Mouse (Mus musculus) limb, embryonic 11.5 days (tissue): Measurements from ENCODE around the gene Lipt2. TPM values are rescaled to one million over a fixed set of nuclear protein-coding genes. Genes with fewer than 3 reads are reported as not detected.

Experiments used
- ATAC-seq: fragments of 200-750 bp; cut with Nextera tagmentation; 2 replicates; pipeline ENCODE4 v1.8.0; 2017; ENCODE audit warnings: low read depth; ENCODE audit not compliant: insufficient number of reproducible peaks, low FRiP score, low TSS enrichment
- DNase-seq: peaks from one replicate; pipeline ENCODE4 v3.0.0-alpha.2; 2015; ENCODE audit warnings: low spot score
- H3K27ac ChIP-seq: fragments of 300-500 bp; sonication (generic); replicated peaks from 2 replicates; pipeline ENCODE4 v1.5.1; 2014; ENCODE audit warnings: low read depth, mild to moderate bottlenecking, low read length
- H3K27me3 ChIP-seq: fragments of 300-500 bp; sonication (generic); 2 replicates; pipeline ENCODE4 v1.6.1; 2014; ENCODE audit warnings: mild to moderate bottlenecking, low read length, mixed read lengths; ENCODE audit not compliant: control insufficient read depth, insufficient read depth
- H3K36me3 ChIP-seq: fragments of 300-500 bp; sonication (generic); 2 replicates; pipeline ENCODE4 v1.6.1; 2014; ENCODE audit warnings: mild to moderate bottlenecking, low read length, moderate library complexity, mixed read lengths; ENCODE audit not compliant: control insufficient read depth, insufficient read depth
- H3K4me1 ChIP-seq: fragments of 300-500 bp; sonication (generic); 2 replicates; pipeline ENCODE4 v1.6.1; 2014; ENCODE audit warnings: low read length, mixed read lengths; ENCODE audit not compliant: control insufficient read depth, insufficient read depth
- H3K4me2 ChIP-seq: fragments of 300-500 bp; sonication (generic); 2 replicates; pipeline ENCODE4 v1.6.1; 2014; ENCODE audit warnings: low read depth, mild to moderate bottlenecking, moderate library complexity; ENCODE audit not compliant: severe bottlenecking
- H3K4me3 ChIP-seq: fragments of 300-500 bp; sonication (generic); 2 replicates; pipeline ENCODE4 v1.5.1; 2014; ENCODE audit warnings: low read depth, low read length
- H3K9ac ChIP-seq: fragments of 300-500 bp; sonication (generic); 2 replicates; pipeline ENCODE4 v1.6.1; 2014; ENCODE audit warnings: mild to moderate bottlenecking, low read length
- H3K9me3 ChIP-seq: fragments of 300-500 bp; sonication (generic); 2 replicates; pipeline ENCODE4 v1.6.1; 2016; ENCODE audit warnings: low read length; ENCODE audit not compliant: control insufficient read depth
- WGBS: fragments of 180-500 bp; shearing (Covaris S2); extraction: QIAGEN DNeasy Blood & Tissue Kit; methylation state at CpG from one replicate; pipeline ENCODE4 v1.1.7; 2014; 5-methylcytosine and 5-hydroxymethylcytosine counted together
- polyA plus RNA-seq: library from polyadenylated mRNA; unstranded; fragments of >200 nt; fragmentation: Nextera tagmentation; extraction: Ambion mirVana; gene quantifications from 2 replicates; pipeline ENCODE4 v1.2.1, GENCODE M21; 2014

Gene Lipt2
- polyA plus RNA-seq = 27.2 and 28.9 TPM in 2 replicates

DNA sequence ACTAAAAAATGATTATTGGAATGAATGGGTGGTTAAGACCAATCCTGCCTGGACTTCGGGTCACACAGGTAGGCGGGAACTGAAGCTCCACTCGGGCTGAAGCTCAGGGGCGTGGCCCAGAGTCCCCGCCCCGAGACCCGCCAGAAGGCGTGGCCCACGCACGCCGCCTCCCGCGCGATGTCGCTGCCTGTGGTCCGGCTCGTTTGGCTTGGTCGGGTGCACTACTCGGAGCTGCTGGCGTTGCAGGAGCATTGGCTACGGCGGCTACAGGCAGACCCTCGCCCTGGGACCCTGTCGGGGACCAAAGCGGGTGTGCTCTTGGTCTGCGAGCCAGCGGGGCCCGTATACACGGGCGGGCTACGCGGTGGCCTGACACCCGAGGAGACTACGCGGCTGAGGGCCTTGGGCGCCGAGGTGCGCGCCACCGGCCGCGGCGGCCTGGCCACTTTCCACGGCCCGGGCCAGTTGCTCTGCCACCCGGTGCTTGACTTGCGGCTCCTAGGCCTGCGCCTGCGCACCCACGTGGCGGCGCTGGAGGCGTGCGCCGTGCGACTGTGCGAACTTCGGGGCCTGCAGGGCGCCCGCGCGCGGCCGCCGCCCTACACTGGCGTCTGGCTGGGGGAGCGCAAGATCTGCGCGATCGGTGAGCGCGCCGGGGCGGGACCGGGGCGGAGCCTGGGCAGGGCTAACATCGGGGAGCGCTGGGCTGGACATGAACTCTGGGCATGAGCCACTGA, at the start of gene Lipt2:
Gene Lipt2 (plus strand): TSS at position 173 of the 737 bp plus-strand sequence.
- Histone ChIP-seq H3K27ac (peak within 1 kb of the TSS; percentile 95), H3K9ac (peak within 1 kb of the TSS; percentile 93), H3K4me1 (no peaks in the 10 kb centered on the region), H3K36me3 (no peaks in the 10 kb centered on the region), H3K27me3 (no peaks in the 10 kb centered on the region), H3K9me3 (no peaks in the 10 kb centered on the region), H3K4me2 (peak within 1 kb of the TSS; percentile 84), H3K4me3 (peak within 1 kb of the TSS; percentile 77)
- ATAC-seq (peak; percentile 95), DNase-seq (peak; percentile 88)
- WGBS = under 1% methylated on average over 73 of the region's 78 CpGs

DNA sequence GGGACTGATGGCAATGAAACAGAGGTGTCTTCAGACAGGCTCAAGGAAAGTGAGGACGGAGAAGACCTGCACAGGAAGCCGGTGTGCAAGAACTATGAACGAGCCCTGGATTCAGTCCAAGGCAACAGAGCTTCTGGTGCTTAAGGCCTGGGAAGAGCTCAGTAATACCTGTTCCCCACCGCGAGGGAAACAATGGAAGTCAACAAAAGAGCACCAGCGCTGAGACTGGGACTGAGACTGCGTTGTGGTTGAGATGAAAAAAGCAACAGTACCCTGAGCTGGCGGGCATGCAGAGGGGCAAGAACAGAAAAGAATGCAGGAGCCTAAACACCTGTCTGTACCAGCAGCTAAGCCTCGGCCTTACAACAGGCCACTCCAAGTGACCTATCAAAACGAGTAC, 47.6 kb upstream of the Lipt2 start:
- H3K4me1 ChIP-seq = no peaks in the 10 kb centered on the region
- no peaks in the 10 kb centered on the region for H3K27me3 ChIP-seq
- H3K9ac ChIP-seq = no peak overlapping the region
- no peak overlapping the region for H3K4me3 ChIP-seq
- DNase-seq = no peak
- no peak overlapping the region for H3K4me2 ChIP-seq
- peaks cover 10% of the 10 kb centered on the region; the same call in 1 of the 2 replicates for H3K36me3 ChIP-seq
- no peaks in the 10 kb centered on the region for H3K9me3 ChIP-seq
- 88% methylated on average over 10 of the region's 10 CpGs for WGBS
- ATAC-seq = no peak
- no peak overlapping the region for H3K27ac ChIP-seq

DNA sequence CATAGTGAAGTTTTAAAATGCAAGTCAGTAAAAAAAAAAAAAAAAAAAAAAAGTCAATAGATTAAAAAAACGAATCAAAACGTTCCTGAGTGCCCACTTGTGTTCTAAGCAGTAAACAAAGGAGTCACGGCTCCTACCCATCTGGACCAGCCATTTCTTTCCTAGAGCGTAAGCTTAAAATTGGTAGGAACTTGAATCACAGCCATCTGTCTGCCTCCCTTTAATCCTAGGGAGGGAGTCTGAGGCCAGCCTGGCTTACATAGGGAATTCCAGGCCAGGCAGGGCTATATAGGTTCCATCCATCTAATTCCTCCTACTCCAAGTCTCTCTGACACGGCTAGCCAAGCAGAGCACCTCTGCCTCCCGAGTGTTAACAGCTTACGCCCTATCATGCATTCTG, 45.3 kb upstream of the Lipt2 start:
- Histone ChIP-seq H3K4me1 (0 out of 2 replicates have a peak, but pooled peaks cover 3% of the 10 kb centered on the region), H3K4me2 (no peak overlapping the region), H3K27me3 (no peaks in the 10 kb centered on the region), H3K4me3 (no peak overlapping the region), H3K9me3 (no peaks in the 10 kb centered on the region), H3K36me3 (peaks cover 20% of the 10 kb centered on the region; the same call in 1 of the 2 replicates), H3K27ac (no peak overlapping the region), H3K9ac (no peak overlapping the region)
- 88% methylated on average over 7 of the region's 7 CpGs for WGBS
- DNase-seq (no peak), ATAC-seq (no peak)

DNA sequence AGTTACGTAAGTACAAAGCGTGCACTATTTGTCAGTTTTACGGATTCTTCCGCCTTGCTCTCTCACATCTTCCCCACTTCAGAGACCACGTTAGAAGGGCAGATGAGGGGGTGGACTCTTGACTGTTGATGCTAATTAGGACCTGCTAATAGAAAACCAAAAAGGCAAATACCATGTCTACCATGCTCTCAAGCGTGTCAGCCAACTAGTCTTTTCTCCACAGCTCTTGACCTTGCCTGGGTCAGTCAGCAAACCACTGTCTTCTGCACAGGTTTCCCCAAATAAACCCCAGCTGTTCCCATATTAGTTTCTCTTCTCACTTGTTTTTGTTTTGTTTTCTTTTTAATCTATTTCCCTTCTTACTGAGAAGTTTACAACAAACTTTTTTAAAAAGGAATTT, 44.8 kb upstream of the Lipt2 start:
- H3K9me3 ChIP-seq = no peaks in the 10 kb centered on the region
- DNase-seq (no peak), ATAC-seq (no peak)
- H3K4me1 ChIP-seq = 0 out of 2 replicates have a peak, but pooled peaks cover 3% of the 10 kb centered on the region
- H3K36me3 ChIP-seq = peaks cover 22% of the 10 kb centered on the region; the same call in 1 of the 2 replicates
- H3K27me3 ChIP-seq = no peaks in the 10 kb centered on the region
- no peak overlapping the region for H3K4me2 ChIP-seq
- no peak overlapping the region for H3K9ac ChIP-seq
- WGBS = 90% methylated on average over 6 of the region's 6 CpGs
- H3K4me3 ChIP-seq = no peak overlapping the region
- H3K27ac ChIP-seq = no peak overlapping the region

DNA sequence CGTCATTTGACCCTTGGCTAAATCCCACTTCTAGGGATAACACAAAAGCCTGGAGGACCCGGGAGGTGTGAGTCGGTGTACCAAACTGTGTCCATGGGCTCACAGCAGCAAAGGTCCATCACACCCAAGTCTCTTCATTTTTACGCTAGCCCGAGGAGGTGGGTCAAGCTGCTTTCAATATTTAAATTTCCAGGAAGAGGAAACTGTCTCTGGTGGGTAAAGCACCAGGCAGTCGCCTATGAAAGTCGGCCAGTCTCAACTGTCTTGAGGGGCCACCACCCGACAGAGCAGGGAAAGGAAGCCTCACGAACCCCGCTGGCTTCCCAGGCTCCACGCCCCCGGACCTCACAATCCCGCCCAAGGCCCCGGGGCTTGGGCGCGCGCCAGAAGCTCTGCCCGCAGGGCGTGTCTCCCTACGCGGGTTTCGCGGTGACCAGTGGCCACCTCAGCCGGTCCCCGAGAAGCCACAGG, 38.3 kb upstream of the Lipt2 start:
- under 1% methylated on average over 25 of the region's 25 CpGs for WGBS
- peak overlapping the region; percentile 84 for H3K27ac ChIP-seq
- peak overlapping the region; percentile 84 for H3K9ac ChIP-seq
- H3K4me3 ChIP-seq = peak overlapping the region; percentile 78
- 0 out of 2 replicates have a peak, but pooled peaks cover 3% of the 10 kb centered on the region for H3K9me3 ChIP-seq
- ATAC-seq = peak; percentile 60
- DNase-seq = no peak
- no peaks in the 10 kb centered on the region for H3K27me3 ChIP-seq
- H3K36me3 ChIP-seq = peaks cover 14% of the 10 kb centered on the region; the same call in 1 of the 2 replicates
- H3K4me1 ChIP-seq = 0 out of 2 replicates have a peak, but pooled peaks cover 3% of the 10 kb centered on the region
- peak overlapping the region; percentile 59 for H3K4me2 ChIP-seq

DNA sequence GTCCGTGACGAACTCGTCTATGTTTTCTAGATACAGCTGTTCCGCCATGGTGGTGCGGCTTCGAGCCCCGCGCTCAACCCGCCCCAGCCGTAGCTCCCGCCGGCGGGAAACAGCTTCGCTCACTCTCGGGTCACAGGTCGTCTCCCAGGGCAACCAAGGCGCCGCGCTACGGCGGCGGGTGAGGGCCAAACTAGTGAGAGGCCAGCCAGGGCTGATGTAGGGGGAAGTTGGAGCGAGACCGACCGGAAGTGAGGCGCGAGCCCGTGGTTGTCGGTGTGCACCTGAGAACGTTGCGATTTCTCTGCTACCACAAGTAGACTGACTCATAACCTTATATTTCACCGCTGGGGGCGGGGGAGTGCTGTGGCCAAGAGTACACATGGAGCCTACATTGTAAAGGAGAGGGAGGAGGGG, 37.7 kb upstream of the Lipt2 start, which contains the start of gene Pold3:
Gene Pold3 (minus strand): TSS at position 190 of the 414 bp plus-strand sequence.
- peaks cover 12% of the 10 kb centered on the region; the same call in 1 of the 2 replicates for H3K36me3 ChIP-seq
- peak within 1 kb of the TSS; percentile 84 for H3K9ac ChIP-seq
- 0 out of 2 replicates have a peak, but pooled peaks cover 3% of the 10 kb centered on the region for H3K9me3 ChIP-seq
- H3K4me3 ChIP-seq = peak within 1 kb of the TSS; percentile 78
- under 1% methylated on average over 33 of the region's 33 CpGs for WGBS
- ATAC-seq (peak; percentile 95), DNase-seq (peak; percentile 100)
- peak within 1 kb of the TSS; percentile 84 for H3K27ac ChIP-seq
- peak within 1 kb of the TSS; percentile 59 for H3K4me2 ChIP-seq
- 0 out of 2 replicates have a peak, but pooled peaks cover 3% of the 10 kb centered on the region for H3K4me1 ChIP-seq
- no peaks in the 10 kb centered on the region for H3K27me3 ChIP-seq

DNA sequence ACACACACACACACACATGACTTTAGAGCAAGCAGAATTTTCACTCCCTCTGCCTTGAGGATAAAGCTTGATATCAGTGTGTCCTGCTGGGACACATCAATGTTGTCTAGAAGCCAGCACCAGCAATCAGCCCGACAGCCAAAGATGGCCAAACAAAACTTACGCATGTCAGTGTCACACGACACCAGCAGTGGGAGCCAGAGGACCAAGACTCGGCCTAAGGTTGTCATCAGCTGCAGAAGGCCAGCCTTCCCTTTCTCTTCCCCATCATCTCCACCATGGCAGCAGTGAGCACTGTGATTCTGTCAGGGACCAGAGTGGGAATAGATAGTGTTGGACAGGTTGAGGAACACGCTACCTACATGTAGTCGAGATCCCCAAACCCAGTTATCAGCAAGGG, 35.6 kb upstream of the Lipt2 start:
- Histone ChIP-seq H3K4me1 (no peaks in the 10 kb centered on the region), H3K27ac (no peak overlapping the region), H3K9ac (no peak overlapping the region), H3K4me3 (no peak overlapping the region), H3K9me3 (0 out of 2 replicates have a peak, but pooled peaks cover 3% of the 10 kb centered on the region), H3K36me3 (peaks cover 5% of the 10 kb centered on the region; the same call in 1 of the 2 replicates), H3K27me3 (no peaks in the 10 kb centered on the region), H3K4me2 (no peak overlapping the region)
- DNase-seq (peak; percentile 41), ATAC-seq (no peak)
- 65% methylated on average over 6 of the region's 6 CpGs for WGBS

DNA sequence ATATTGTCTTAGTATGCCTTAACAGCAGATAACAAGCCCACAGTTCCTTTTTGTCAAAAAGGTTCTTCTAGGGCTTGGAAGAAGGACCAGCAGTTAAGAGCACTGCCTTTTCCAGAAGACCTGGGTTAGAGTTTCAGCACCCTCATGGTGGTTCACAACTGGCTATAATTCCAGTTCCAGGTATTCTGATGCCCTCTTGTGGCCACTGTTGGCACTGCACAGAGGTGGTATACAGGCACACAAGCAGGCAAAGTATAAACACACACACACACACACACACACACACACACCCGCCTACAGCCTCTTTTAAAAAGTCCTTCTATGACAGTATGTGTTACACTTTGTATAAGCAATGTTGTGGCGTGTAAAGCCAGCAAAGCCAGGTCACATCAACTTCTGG, 34.9 kb upstream of the Lipt2 start:
- Histone ChIP-seq H3K4me1 (no peaks in the 10 kb centered on the region), H3K9ac (no peak overlapping the region), H3K9me3 (0 out of 2 replicates have a peak, but pooled peaks cover 3% of the 10 kb centered on the region), H3K4me3 (no peak overlapping the region), H3K4me2 (no peak overlapping the region), H3K27ac (no peak overlapping the region), H3K27me3 (no peaks in the 10 kb centered on the region), H3K36me3 (no peaks in the 10 kb centered on the region)
- DNase-seq (peak; percentile 71), ATAC-seq (no peak)
- WGBS = 71% methylated on average over 2 of the region's 2 CpGs
